Mouse (Mus musculus) embryonic stem cell, embryonic (primary cell): ENCODE data around the gene Lmo2.

Experiments
- CTCF ChIA-PET, 4 experiments: fragments of 300-600 bp in 2 of 4; fragments of 350-600 bp in 2 of 4; sonication (Branson Sonifier 250); formaldehyde crosslinking; loops; one replicate each; lab custom pipeline; 2022; ENCODE audit warnings: inconsistent platforms in 2 of 4; lab: Charles Lee
- POLR2A ChIA-PET, 4 experiments: fragments of 300-600 bp in 2 of 4; fragments of 350-600 bp in 2 of 4; sonication (Branson Sonifier 250); formaldehyde crosslinking; loops; one replicate each; lab custom pipeline; 2022; ENCODE audit warnings: antibody characterized with exemption in 4 of 4, inconsistent platforms in 1 of 4; lab: Charles Lee

The Lmo2 gene

GRCm38 (mm10) chr2:104001076-104001475 lies 43.3 kb downstream of the Lmo2 start:
- ChIA-PET POLR2A (interaction anchor here in 3 of 4 experiments (0.6 to 1.9 kb wide), 21 partner anchors 9 to 628 kb away, joined by 3 to 12 read pairs (median 4); partner anchors contain the start of gene Abtb2 (in 1 of the 3)), CTCF (interaction anchor here (0.5 to 2.4 kb wide), 68 partner anchors 9 to 915 kb away, joined by 3 to 47 read pairs (median 5); partner anchors contain the start of gene Abtb2 (in 2 of the 4))

- CTCF ChIA-PET: interaction anchor here (0.6 to 2.4 kb wide), 27 partner anchors 10 to 562 kb away, joined by 3 to 47 read pairs (median 9); partner anchors contain the start of gene Abtb2 (in 1 of the 4)
- POLR2A ChIA-PET: interaction anchor here in 2 of 4 experiments (1.1 to 1.9 kb wide), 4 partner anchors 10 to 130 kb away, joined by 5 to 8 read pairs (median 7); no protein-coding TSS in a partner anchor
These were observed 44.1 kb downstream of the Lmo2 start for GRCm38 (mm10) chr2:104001861-104002260.

DNA sequence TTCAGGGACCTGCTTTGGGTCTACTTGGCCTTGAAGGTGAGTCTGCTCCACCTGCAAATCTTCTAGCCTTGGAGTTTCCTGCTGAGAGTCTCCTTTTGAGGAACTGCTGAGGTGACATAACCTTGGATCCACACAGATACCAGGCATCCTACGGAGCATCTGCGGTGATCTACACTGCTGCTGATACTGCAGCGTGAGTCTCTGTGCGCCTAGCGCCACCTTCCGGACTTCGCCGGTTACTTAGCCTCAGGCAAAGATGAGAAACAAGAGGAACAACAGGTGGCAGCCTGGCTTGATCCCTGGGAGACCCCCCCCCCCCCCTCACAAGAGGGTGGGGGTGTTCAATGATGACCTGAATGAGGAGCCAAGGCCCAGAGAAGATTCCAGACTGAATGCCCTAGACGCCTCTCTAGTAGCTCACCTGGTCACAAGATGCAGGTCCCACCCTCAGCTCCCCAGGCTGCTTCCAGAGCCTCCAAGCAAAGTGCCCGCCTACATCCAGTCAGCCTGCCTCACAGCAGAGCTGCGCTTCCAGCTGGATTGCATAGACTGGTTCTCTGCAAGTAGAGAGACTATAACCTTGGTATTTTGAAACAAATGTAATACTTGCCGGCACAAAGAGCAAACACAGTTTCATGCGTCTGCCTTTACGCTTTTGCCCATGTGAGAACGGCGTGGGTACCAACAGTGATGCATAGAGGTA lies 45.1 kb downstream of the Lmo2 start:
- ChIA-PET CTCF (interaction anchor here (0.6 to 1.5 kb wide), 23 partner anchors 10 to 814 kb away, joined by 3 to 15 read pairs (median 4); partner anchors contain the start of gene Abtb2 (in 1 of the 4)), POLR2A (interaction anchor here in 3 of 4 experiments (0.7 to 1.8 kb wide), 16 partner anchors 9 to 518 kb away, joined by 3 to 6 read pairs (median 4); partner anchors contain the start of genes A930018P22Rik (in 1 of the 3) and Cat (in 1 of the 3))

DNA sequence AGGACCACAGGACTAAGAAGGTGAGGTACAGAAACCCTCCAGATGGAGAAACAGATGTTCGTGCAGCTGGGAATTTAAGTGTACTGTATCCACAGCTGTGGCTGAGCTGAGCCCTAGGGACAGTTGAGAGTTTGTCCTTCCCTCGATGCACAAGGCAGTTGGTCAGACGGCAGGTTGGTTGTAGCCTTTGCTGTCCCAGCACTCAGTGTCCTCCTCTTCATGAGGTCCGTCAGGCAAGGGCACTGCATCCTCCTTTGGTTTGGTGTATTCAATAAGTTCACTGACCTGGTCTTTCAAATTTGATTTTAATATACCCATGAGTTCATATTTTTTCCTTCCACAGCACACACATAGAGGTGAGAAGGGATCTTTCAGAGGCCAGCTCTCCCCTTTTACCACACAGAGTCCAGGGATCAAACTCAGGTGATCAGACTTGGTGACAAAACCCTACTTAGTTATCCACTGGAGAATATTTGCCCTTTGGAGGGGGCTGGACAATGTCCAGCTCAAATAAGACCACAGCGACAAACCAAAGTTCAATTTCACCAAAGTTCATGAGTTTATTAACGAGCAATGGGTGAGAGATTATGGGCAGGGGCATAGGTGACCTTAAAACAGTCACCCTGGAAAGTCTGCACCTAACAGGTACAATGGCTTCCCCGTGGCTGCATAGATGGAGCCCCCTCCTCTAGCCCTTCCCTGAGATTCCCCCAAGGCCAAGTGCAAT lies 50.2 kb downstream of the Lmo2 start:
- POLR2A ChIA-PET: interaction anchor here in 2 of 4 experiments (0.9 to 1.4 kb wide), 4 partner anchors 8 to 12 kb away, joined by 3 read pairs; no protein-coding TSS in a partner anchor
- CTCF ChIA-PET: no interaction called here

GRCm38 (mm10) chr2:104008853-104009252 lies 51.1 kb downstream of the Lmo2 start:
- ChIA-PET CTCF (interaction anchor here in 1 of 4 experiments (0.6 kb wide), 2 partner anchors 18 to 118 kb away, joined by 3 to 4 read pairs; no protein-coding TSS in a partner anchor), POLR2A (interaction anchor here in 1 of 4 experiments (0.9 kb wide), 1 partner anchor 9 kb away, joined by 3 read pairs; no protein-coding TSS in a partner anchor)

DNA sequence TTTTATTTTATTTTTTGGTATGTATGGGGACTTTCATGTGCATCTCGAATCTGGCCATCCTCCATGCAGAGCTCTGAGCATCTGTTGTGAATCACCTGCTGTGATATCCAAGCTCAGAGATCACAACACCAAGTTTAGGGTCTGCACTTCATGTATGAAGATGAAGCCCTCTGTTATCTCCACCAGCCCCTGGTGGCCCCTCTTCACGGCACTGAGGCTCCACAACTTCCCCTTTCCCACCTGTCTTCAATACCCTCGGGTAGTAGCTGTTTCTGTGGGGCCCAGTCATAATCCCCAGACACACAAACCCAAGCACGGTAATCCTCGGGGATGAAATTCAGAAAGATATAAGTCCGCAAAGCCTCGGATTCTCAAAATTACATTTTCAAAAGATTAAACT lies 65.3 kb downstream of the Lmo2 start:
- CTCF ChIA-PET: interaction anchor here in 2 of 4 experiments (0.7 to 0.8 kb wide), 3 partner anchors 14 to 319 kb away, joined by 5 to 7 read pairs (median 7); no protein-coding TSS in a partner anchor
- POLR2A ChIA-PET: interaction anchor here in 2 of 4 experiments (0.6 to 1.2 kb wide), 6 partner anchors 9 to 270 kb away, joined by 3 to 4 read pairs (median 3); partner anchors contain the start of gene A930018P22Rik (in 1 of the 2)

- POLR2A ChIA-PET: interaction anchor here in 2 of 4 experiments (0.6 to 1.2 kb wide), 6 partner anchors 8 to 913 kb away, joined by 3 to 4 read pairs (median 4); no protein-coding TSS in a partner anchor
- CTCF ChIA-PET: interaction anchor here in 1 of 4 experiments (1.5 kb wide), 1 partner anchor 10 kb away, joined by 4 read pairs; no protein-coding TSS in a partner anchor
These were observed 66.9 kb downstream of the Lmo2 start for GRCm38 (mm10) chr2:104024656-104025055.

- ChIA-PET POLR2A (no interaction called here), CTCF (no interaction called here)
These were observed 69.8 kb downstream of the Lmo2 start, which contains the start of gene Fbxo3 for GRCm38 (mm10) chr2:104027458-104028138. Gene Fbxo3 (plus strand): TSS chr2:104027721.

GRCm38 (mm10) chr2:104028139-104028723 lies 70.4 kb downstream of the Lmo2 start, which contains the start of gene 4931422A03Rik:
Gene 4931422A03Rik (minus strand): TSS chr2:104028361.
- ChIA-PET CTCF (no interaction called here), POLR2A (interaction anchor here in 1 of 4 experiments (2.0 kb wide), 1 partner anchor 15 kb away, joined by 5 read pairs; no protein-coding TSS in a partner anchor)

GRCm38 (mm10) chr2:104029074-104029473 lies 71.3 kb downstream of the Lmo2 start:
- ChIA-PET POLR2A (interaction anchor here in 2 of 4 experiments (1.1 to 2.0 kb wide), 2 partner anchors 14 to 15 kb away, joined by 3 to 5 read pairs; no protein-coding TSS in a partner anchor), CTCF (no interaction called here)

DNA sequence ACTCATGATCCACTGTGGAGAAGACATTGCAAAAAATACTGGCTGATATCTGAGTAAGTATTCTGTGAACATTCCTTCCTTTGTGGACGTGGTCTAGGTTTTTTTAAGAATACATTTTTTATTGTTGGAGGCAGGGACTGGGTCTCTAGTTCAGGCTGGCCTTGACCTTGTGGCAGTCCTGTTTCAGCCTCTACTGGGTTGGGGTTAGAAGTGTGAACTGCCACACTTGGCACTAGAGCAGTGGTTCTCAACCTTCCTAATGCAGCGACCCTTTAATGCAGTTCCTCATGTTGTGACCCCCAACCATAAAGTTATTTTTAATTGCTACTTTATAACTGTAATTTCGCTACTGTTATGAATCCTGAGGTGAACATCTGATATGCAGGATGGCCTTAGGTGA lies 72.6 kb downstream of the Lmo2 start:
- ChIA-PET POLR2A (interaction anchor here in 3 of 4 experiments (0.6 to 2.0 kb wide), 5 partner anchors 13 to 594 kb away, joined by 3 to 7 read pairs (median 4); no protein-coding TSS in a partner anchor), CTCF (no interaction called here)
